Mouse (Mus musculus) cortical plate, adult 2 months (tissue): ENCODE results near the gene Lamb1. TPM values are rescaled to one million over a fixed set of nuclear protein-coding genes. Genes with fewer than 3 reads are reported as not detected.

ENCODE experiments used
- H3K27ac ChIP-seq: fragments of 200-500 bp; 2 replicates; pipeline ENCODE4 v1.5.1; 2012; ENCODE audit warnings: low read length, control low read depth, inconsistent platforms; ENCODE audit not compliant: insufficient read depth
- H3K4me1 ChIP-seq: fragments of 200-500 bp; 2 replicates; pipeline ENCODE4 v1.6.1; 2011; ENCODE audit warnings: low read length; ENCODE audit not compliant: control insufficient read depth, insufficient read depth
- H3K4me3 ChIP-seq: fragments of 200-500 bp; 2 replicates; pipeline ENCODE4 v1.5.1; 2011; ENCODE audit warnings: mild to moderate bottlenecking, low read length, control low read depth; ENCODE audit not compliant: insufficient read depth
- CTCF ChIP-seq: fragments of 200-500 bp; IDR thresholded peaks from 2 replicates; pipeline ENCODE4 v1.5.1; 2011; ENCODE audit warnings: mild to moderate bottlenecking, control low read depth, low read length; ENCODE audit not compliant: insufficient read depth; ENCODE audit errors: extremely low read depth
- POLR2A ChIP-seq: fragments of 200-500 bp; IDR thresholded peaks from 2 replicates; pipeline ENCODE4 v1.6.1; 2011; ENCODE audit warnings: mild to moderate bottlenecking, low read length, control low read depth; ENCODE audit not compliant: insufficient read depth; ENCODE audit errors: extremely low read depth
- polyA plus RNA-seq: library from polyadenylated mRNA; depleted of rRNA; stranded (reverse); fragments of >200 nt; gene quantifications from 2 replicates; pipeline ENCODE4 v1.2.3, GENCODE M21; 2012

Lamb1 gene
- polyA plus RNA-seq, 1 experiment: 4.2 TPM

DNA sequence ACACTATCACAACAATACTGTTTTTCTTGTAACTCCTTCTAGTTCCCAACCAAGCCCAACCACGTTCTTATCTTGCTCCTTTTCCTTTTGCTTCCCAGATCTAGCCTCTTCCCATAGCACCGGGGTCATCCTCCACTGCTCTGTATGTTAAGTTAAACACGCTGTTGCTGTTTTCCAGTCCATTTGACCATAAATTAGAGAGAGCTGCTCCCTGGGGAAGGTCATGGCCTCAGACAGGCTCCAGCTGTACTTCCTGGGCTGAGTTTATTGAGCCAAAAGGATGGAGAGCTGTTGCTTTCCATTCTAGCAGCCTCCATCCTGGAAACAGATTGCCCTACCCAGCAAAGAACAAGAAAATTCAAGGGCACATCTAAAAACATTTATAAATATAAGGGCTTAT, 16.9 kb upstream of the Lamb1 start:
- TF ChIP-seq CTCF (no peak), POLR2A (no peak)
- no peaks in the 10 kb centered on the region for H3K4me1 ChIP-seq
- H3K4me3 ChIP-seq: no peak overlapping the region
- H3K27ac ChIP-seq: no peak overlapping the region

- TF ChIP-seq CTCF (no peak), POLR2A (no peak)
- H3K27ac ChIP-seq: no peak overlapping the region
- no peaks in the 10 kb centered on the region for H3K4me1 ChIP-seq
- no peak overlapping the region for H3K4me3 ChIP-seq
These were observed 16.4 kb upstream of the Lamb1 start for GRCm38 (mm10) chr12:31248681-31249080.

DNA sequence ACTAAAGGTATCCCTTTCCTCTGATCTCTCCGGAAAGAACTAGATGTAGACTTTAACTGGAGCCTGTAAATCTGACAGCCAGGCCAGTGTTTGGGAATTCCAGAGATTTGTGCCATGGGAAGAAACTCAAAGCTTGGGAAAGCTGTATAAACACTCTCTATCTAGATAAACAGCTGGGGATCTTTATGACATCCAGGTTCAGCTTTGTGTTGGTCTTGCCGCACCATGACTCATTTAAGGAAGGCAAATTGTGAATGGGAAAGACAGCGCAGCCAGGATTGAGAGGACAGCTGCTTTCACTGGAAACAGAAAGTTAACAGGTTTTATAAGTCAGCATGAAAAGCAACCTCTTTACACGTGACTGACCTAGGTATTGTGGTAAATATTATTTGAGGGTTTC, 12.8 kb upstream of the Lamb1 start:
- no peak for TF ChIP-seq POLR2A
- TF ChIP-seq CTCF: no peak
- Histone ChIP-seq H3K4me3 (no peak overlapping the region), H3K4me1 (no peaks in the 10 kb centered on the region)

GRCm38 (mm10) chr12:31254978-31255377, 10.1 kb upstream of the Lamb1 start:
- Histone ChIP-seq H3K27ac (no peak overlapping the region), H3K4me1 (no peaks in the 10 kb centered on the region), H3K4me3 (no peak overlapping the region)
- no peak for TF ChIP-seq POLR2A
- TF ChIP-seq CTCF: no peak

More for the DNA sequence above, 12.8 kb upstream of the Lamb1 start:
- H3K27ac ChIP-seq: no peak overlapping the region

GRCm38 (mm10) chr12:31256121-31256903, 8.7 kb upstream of the Lamb1 start:
- TF ChIP-seq POLR2A: no peak
- no peak for TF ChIP-seq CTCF
- no peaks in the 10 kb centered on the region for H3K4me1 ChIP-seq
- no peak overlapping the region for H3K27ac ChIP-seq
- no peak overlapping the region for H3K4me3 ChIP-seq

- H3K4me1 ChIP-seq: no peaks in the 10 kb centered on the region
- TF ChIP-seq CTCF: no peak
- no peak for TF ChIP-seq POLR2A
- H3K27ac ChIP-seq: no peak overlapping the region
- H3K4me3 ChIP-seq: no peak overlapping the region
These were observed 3.2 kb upstream of the Lamb1 start for GRCm38 (mm10) chr12:31261882-31262281.

DNA sequence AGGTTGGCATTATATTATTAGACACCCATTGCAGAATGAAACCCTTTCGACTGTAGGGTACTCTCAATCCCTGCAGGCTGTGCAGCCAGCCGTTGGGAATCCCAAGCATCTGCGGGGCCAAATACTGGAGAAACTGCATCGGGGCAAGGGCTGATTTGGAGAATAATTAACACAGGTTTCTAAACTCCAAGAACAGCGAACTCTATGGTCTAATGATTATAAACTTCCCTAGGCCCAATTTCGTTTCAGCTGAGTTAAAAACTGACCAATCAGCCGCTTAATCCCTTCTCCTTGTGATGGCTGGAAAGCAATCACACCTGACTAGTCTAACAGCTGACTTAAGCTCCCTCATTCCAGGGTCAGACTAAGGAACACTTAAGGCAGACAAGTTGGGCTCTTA, 1.1 kb upstream of the Lamb1 start:
- no peak overlapping the region for H3K27ac ChIP-seq
- H3K4me3 ChIP-seq: no peak overlapping the region
- TF ChIP-seq CTCF (no peak), POLR2A (no peak)
- no peaks in the 10 kb centered on the region; the same call in 1 of the 2 replicates for H3K4me1 ChIP-seq

DNA sequence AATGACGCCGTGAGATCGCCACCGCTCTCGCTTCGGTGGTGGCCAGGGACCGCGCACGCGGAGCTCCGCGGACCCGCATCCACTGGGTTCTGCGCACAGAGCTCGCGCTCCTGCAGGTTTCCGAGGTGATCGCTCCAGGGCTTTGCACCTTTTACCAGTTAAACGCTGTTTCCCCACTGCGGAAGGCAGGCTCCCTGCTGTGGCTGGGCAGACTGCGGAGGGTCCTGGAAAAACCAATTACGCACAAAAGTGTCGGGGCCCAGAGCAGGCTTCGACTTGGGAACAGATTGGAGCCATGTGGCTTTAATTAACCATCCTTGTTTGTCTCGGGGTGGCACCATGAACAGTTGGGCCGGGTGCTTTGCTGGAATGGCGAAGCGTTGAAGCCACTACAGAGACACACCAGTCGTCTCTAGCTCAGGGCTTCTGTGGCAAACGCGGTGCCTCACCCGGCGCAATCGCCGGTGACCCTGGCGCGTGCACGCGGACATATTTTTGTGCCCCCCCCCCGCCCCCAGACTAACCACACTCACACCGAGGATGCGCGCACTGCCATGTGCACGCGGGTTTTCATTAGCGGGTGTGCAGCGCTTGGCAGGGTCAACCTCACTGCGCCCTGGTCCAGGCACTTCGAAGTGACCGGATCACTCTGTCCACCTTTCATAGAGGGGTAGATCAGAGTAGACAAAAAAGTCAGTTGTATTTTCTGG, 843 bp downstream of the Lamb1 start:
- H3K4me1 ChIP-seq: no peaks in the 10 kb centered on the region; the same call in 1 of the 2 replicates
- TF ChIP-seq CTCF: no peak
- no peak for TF ChIP-seq POLR2A
- H3K27ac ChIP-seq: no peak overlapping the region
- H3K4me3 ChIP-seq: peak overlapping the region; percentile 89

GRCm38 (mm10) chr12:31266686-31267085, 1.7 kb downstream of the Lamb1 start:
- Histone ChIP-seq H3K4me3 (peak overlapping the region; percentile 89), H3K4me1 (no peaks in the 10 kb centered on the region; the same call in 1 of the 2 replicates), H3K27ac (no peak overlapping the region)
- no peak for TF ChIP-seq CTCF
- no peak for TF ChIP-seq POLR2A

DNA sequence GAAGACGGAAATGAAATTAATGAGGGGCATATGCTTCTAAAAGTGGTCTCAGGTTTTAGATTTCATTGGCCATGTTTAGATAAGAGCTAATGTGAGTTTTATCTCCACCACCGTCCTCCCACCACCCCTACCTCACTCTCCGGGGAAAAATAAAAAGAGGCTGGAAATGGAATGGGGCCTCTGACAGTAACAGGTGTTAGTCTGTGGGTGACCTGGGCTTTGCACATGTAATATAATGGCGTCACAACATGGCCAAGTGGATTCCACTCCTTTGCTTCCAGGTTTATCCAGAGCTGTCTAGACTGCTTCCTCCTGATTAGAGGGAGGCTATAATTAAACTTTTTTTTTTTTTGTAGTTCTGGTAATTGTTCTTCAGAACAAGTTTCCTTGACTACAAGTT, 2.3 kb downstream of the Lamb1 start:
- no peak overlapping the region for H3K27ac ChIP-seq
- no peaks in the 10 kb centered on the region; the same call in 1 of the 2 replicates for H3K4me1 ChIP-seq
- no peak overlapping the region for H3K4me3 ChIP-seq
- TF ChIP-seq CTCF (no peak), POLR2A (no peak)
